Mouse (Mus musculus): Measurements from ENCODE around the gene Kcnk1.

GRCm38 (mm10) chr8:125997550-125997949, 2.6 kb downstream of the Kcnk1 start:
- TF ChIP-seq CTCF (IDR thresholded peaks at IDR 0.05; ENCODE audit: low read depth) = no peak
- TF ChIP-seq EP300 (optimal IDR thresholded peaks at IDR 0.05) = no peak
